Mouse (Mus musculus): ENCODE results near the gene Dnah10.
"Not testable (repeated sequence)": the region's sequence is repeated elsewhere in the genome, so short reads cannot be mapped to it uniquely, and the experiment has no call there.

Dnah10 gene

GRCm38 (mm10) chr5:124724997-124725396, at the start of gene Dnah10:
TSS of gene Dnah10 (plus strand) at chr5:124725085.
- DNase-seq (ENCODE audit: low read depth in 1 of 2, low spot score in 2 of 2), result no peak

GRCm38 (mm10) chr5:124713741-124714140, 11.1 kb upstream of the Dnah10 start:
- no peak for DNase-seq (ENCODE audit: low read depth in 1 of 2, low spot score in 2 of 2)

- no peak for DNase-seq (ENCODE audit: low read depth in 1 of 2, low spot score in 2 of 2)
Observed at GRCm38 (mm10) chr5:124715135-124715534, 9.8 kb upstream of the Dnah10 start.

GRCm38 (mm10) chr5:124717969-124718368, 6.9 kb upstream of the Dnah10 start:
- no peak for DNase-seq (ENCODE audit: low read depth in 1 of 2, low spot score in 2 of 2)

GRCm38 (mm10) chr5:124718396-124718795, 6.5 kb upstream of the Dnah10 start:
- DNase-seq (ENCODE audit: low read depth in 1 of 2, low spot score in 2 of 2), result no peak

GRCm38 (mm10) chr5:124723125-124723524, 1.8 kb upstream of the Dnah10 start:
- no peak for DNase-seq (ENCODE audit: low read depth in 1 of 2, low spot score in 2 of 2)

- no peak for DNase-seq (ENCODE audit: low read depth in 1 of 2, low spot score in 2 of 2)
Observed at GRCm38 (mm10) chr5:124729662-124730206, 4.8 kb downstream of the Dnah10 start.

GRCm38 (mm10) chr5:124733961-124734360, 9.1 kb downstream of the Dnah10 start:
- DNase-seq (ENCODE audit: low read depth in 1 of 2, low spot score in 2 of 2), result no peak

GRCm38 (mm10) chr5:124741898-124742599, 17.2 kb downstream of the Dnah10 start:
- no peak for DNase-seq (ENCODE audit: low read depth in 1 of 2, low spot score in 2 of 2)

GRCm38 (mm10) chr5:124743841-124744240, 19.0 kb downstream of the Dnah10 start:
- DNase-seq (ENCODE audit: low read depth in 1 of 2, low spot score in 2 of 2), result no peak

- DNase-seq (ENCODE audit: low read depth in 1 of 2, low spot score in 2 of 2), result no peak
Observed at GRCm38 (mm10) chr5:124746220-124746619, 21.3 kb downstream of the Dnah10 start.

GRCm38 (mm10) chr5:124748296-124748695, 23.4 kb downstream of the Dnah10 start:
- DNase-seq (ENCODE audit: low read depth in 1 of 2, low spot score in 2 of 2), result no peak

- DNase-seq (ENCODE audit: low read depth in 1 of 2, low spot score in 2 of 2), result no peak
Observed at GRCm38 (mm10) chr5:124751656-124752055, 26.8 kb downstream of the Dnah10 start.

GRCm38 (mm10) chr5:124761011-124761410, 36.1 kb downstream of the Dnah10 start:
- DNase-seq (ENCODE audit: low read depth in 1 of 2, low spot score in 2 of 2), result no peak

- no peak for DNase-seq (ENCODE audit: low read depth in 1 of 2, low spot score in 2 of 2)
Observed at GRCm38 (mm10) chr5:124761787-124762186, 36.9 kb downstream of the Dnah10 start.

- DNase-seq (ENCODE audit: low read depth in 1 of 2, low spot score in 2 of 2), result no peak
Observed at GRCm38 (mm10) chr5:124774552-124774951, 49.7 kb downstream of the Dnah10 start.

- not testable (repeated sequence) for DNase-seq (ENCODE audit: low read depth in 1 of 2, low spot score in 2 of 2)
Observed at GRCm38 (mm10) chr5:124776289-124776688, 51.4 kb downstream of the Dnah10 start.

GRCm38 (mm10) chr5:124777178-124777709, 52.4 kb downstream of the Dnah10 start:
- peak; percentile 6 to 27 for DNase-seq (ENCODE audit: low read depth in 1 of 2, low spot score in 2 of 2)

GRCm38 (mm10) chr5:124779926-124780325, 55.0 kb downstream of the Dnah10 start:
- no peak for DNase-seq (ENCODE audit: low read depth in 1 of 2, low spot score in 2 of 2)

GRCm38 (mm10) chr5:124781696-124782095, 56.8 kb downstream of the Dnah10 start:
- DNase-seq (ENCODE audit: low read depth in 1 of 2, low spot score in 2 of 2), result no peak

GRCm38 (mm10) chr5:124785650-124786049, 60.8 kb downstream of the Dnah10 start:
- no peak for DNase-seq (ENCODE audit: low read depth in 1 of 2, low spot score in 2 of 2)

- DNase-seq (ENCODE audit: low read depth in 1 of 2, low spot score in 2 of 2), result no peak
Observed at GRCm38 (mm10) chr5:124792112-124792511, 67.2 kb downstream of the Dnah10 start.

All from monocyte, adult 2 months (primary cell).